Mouse (Mus musculus) embryonic fibroblast, embryonic 13.5 days (primary cell): Measurements from ENCODE around the gene Zmiz1.

Experiments used
- CTCF ChIP-seq: IDR thresholded peaks from 2 replicates; pipeline ENCODE4 v1.5.1; 2011; ENCODE audit warnings: mild to moderate bottlenecking, control low read depth, low read length, moderate library complexity, borderline replicate concordance; ENCODE audit not compliant: insufficient read depth
- POLR2A ChIP-seq: IDR thresholded peaks from 2 replicates; pipeline ENCODE4 v1.6.1; 2011; ENCODE audit warnings: low read depth, mild to moderate bottlenecking, control low read depth, low read length, moderate library complexity

- TF ChIP-seq CTCF: no peak
- no peak for TF ChIP-seq POLR2A
These were observed 14.1 kb downstream of the Zmiz1 start for GRCm38 (mm10) chr14:25472981-25473649.
